Mouse (Mus musculus) testis, adult 2 months (tissue): Measurements from ENCODE around the gene Draxin.

ENCODE experiments used
- CTCF ChIP-seq: fragments of 200-500 bp; IDR thresholded peaks from 2 replicates; pipeline ENCODE4 v1.5.1; 2012; ENCODE audit warnings: low read depth, mild to moderate bottlenecking, inconsistent platforms, low read length, moderate library complexity; ENCODE audit not compliant: control insufficient read depth, insufficient read depth, insufficient replicate concordance
- POLR2A ChIP-seq: fragments of 200-500 bp; IDR thresholded peaks from 2 replicates; pipeline ENCODE4 v1.6.1; 2012; ENCODE audit warnings: low read depth, mild to moderate bottlenecking, inconsistent platforms, low read length, moderate library complexity; ENCODE audit not compliant: control insufficient read depth

GRCm38 (mm10) chr4:148091181-148091580, 39.3 kb downstream of the Draxin start:
- TF ChIP-seq POLR2A = no peak
- no peak for TF ChIP-seq CTCF
